Mouse (Mus musculus) thymus, adult 18-20 months (tissue): ENCODE measurements around the gene Uevld.
"Not testable (repeated sequence)": the region's sequence is repeated elsewhere in the genome, so short reads cannot be mapped to it uniquely, and the experiment has no call there.

ENCODE experiments used
- DNase-seq, 2 experiments: peaks; one replicate each; pipeline ENCODE4 v3.0.0; 2022; ENCODE audit warnings: mixed read lengths in 2 of 2

The Uevld gene

GRCm38 (mm10) chr7:46964070-46964469 is 5.7 kb upstream of the Uevld start:
- DNase-seq, result no peak

- DNase-seq, result peak; percentile 5 to 39
Observed at GRCm38 (mm10) chr7:46962806-46963618, 4.7 kb upstream of the Uevld start.

- no peak for DNase-seq
Observed at GRCm38 (mm10) chr7:46962132-46962531, 3.8 kb upstream of the Uevld start.

- no peak for DNase-seq
Observed at GRCm38 (mm10) chr7:46960991-46961390, 2.7 kb upstream of the Uevld start.

GRCm38 (mm10) chr7:46958853-46959252 is 526 bp upstream of the Uevld start:
- no peak for DNase-seq

- no peak for DNase-seq
Observed at GRCm38 (mm10) chr7:46935847-46936246, 22.5 kb downstream of the Uevld start.

GRCm38 (mm10) chr7:46934788-46935187 is 23.5 kb downstream of the Uevld start:
- DNase-seq, result no peak

- DNase-seq, result no peak
Observed at GRCm38 (mm10) chr7:46931370-46931769, 27.0 kb downstream of the Uevld start.

GRCm38 (mm10) chr7:46928291-46928690 is 30.0 kb downstream of the Uevld start:
- DNase-seq, result no peak

- DNase-seq, result no peak
Observed at GRCm38 (mm10) chr7:46922075-46922474, 36.3 kb downstream of the Uevld start.

- DNase-seq, result peak; percentile 77 to 81
Observed at GRCm38 (mm10) chr7:46919551-46920176, 38.7 kb downstream of the Uevld start, which contains the start of gene Tsg101. Gene Tsg101 (minus strand): TSS chr7:46919969.

GRCm38 (mm10) chr7:46918678-46919371 is 39.5 kb downstream of the Uevld start:
- DNase-seq, result no peak

GRCm38 (mm10) chr7:46916376-46916775 is 42.0 kb downstream of the Uevld start:
- no peak for DNase-seq

GRCm38 (mm10) chr7:46911250-46911649 is 47.1 kb downstream of the Uevld start:
- DNase-seq, result no peak

- no peak for DNase-seq
Observed at GRCm38 (mm10) chr7:46899343-46899742, 59.0 kb downstream of the Uevld start.

- no peak for DNase-seq
Observed at GRCm38 (mm10) chr7:46895511-46895910, 62.8 kb downstream of the Uevld start.

- DNase-seq, result no peak
Observed at GRCm38 (mm10) chr7:46883304-46883703, 75.0 kb downstream of the Uevld start.

- DNase-seq, result not testable (repeated sequence)
Observed at GRCm38 (mm10) chr7:46881941-46882340, 76.4 kb downstream of the Uevld start.

- DNase-seq, result no peak
Observed at GRCm38 (mm10) chr7:46880992-46881391, 77.3 kb downstream of the Uevld start.

- DNase-seq, result no peak
Observed at GRCm38 (mm10) chr7:46879851-46880250, 78.5 kb downstream of the Uevld start.

GRCm38 (mm10) chr7:46877255-46877654 is 81.1 kb downstream of the Uevld start:
- DNase-seq, result no peak

- DNase-seq, result no peak
Observed at GRCm38 (mm10) chr7:46876841-46877240, 81.5 kb downstream of the Uevld start.
